Mouse (Mus musculus): ENCODE measurements around the gene Hjurp. TPM values are rescaled to one million over a fixed set of nuclear protein-coding genes. Genes with fewer than 3 reads are reported as not detected.

Hjurp gene
- total RNA-seq, 2 experiments from 2014 or later = 306 to 349 TPM

- no peak; the same call in 1 of the 2 replicates for ATAC-seq (replicated peaks; ENCODE audit: low FRiP score, poor library complexity, severe bottlenecking)
These were observed 63.5 kb downstream of the Hjurp start for GRCm38 (mm10) chr1:88213766-88214461.

GRCm38 (mm10) chr1:88213061-88213460, 64.4 kb downstream of the Hjurp start:
- no peak for ATAC-seq (replicated peaks; ENCODE audit: low FRiP score, poor library complexity, severe bottlenecking)

Other genes starting within 250 kb of the Hjurp start
- not detected in 2 replicates for gene Ugt1a10, start 222.2 kb downstream of the Hjurp start, total RNA-seq (2015; ENCODE audit: low replicate concordance)
- gene Ugt1a10, start 222.2 kb downstream of the Hjurp start, total RNA-seq (2017; ENCODE audit: low replicate concordance) = not detected in 2 replicates
- gene Ugt1a9, start 206.8 kb downstream of the Hjurp start, total RNA-seq (2015; ENCODE audit: low replicate concordance) = not detected in 2 replicates
- gene Ugt1a9, start 206.8 kb downstream of the Hjurp start, total RNA-seq (2017; ENCODE audit: low replicate concordance) = not detected in 2 replicates
- gene Ugt1a8, start 189.8 kb downstream of the Hjurp start, total RNA-seq (2015; ENCODE audit: low replicate concordance) = not detected in 2 replicates
- not detected in 2 replicates for gene Ugt1a8, start 189.8 kb downstream of the Hjurp start, total RNA-seq (2017; ENCODE audit: low replicate concordance)
- 4.0 and 7.5 TPM in 2 replicates for gene Ugt1a7c, start 182.6 kb downstream of the Hjurp start, total RNA-seq (2015; ENCODE audit: low replicate concordance)
- gene Ugt1a7c, start 182.6 kb downstream of the Hjurp start, total RNA-seq (2017; ENCODE audit: low replicate concordance) = 3.6 and 11.5 TPM in 2 replicates
- gene Ugt1a6b, start 174.4 kb downstream of the Hjurp start, total RNA-seq (2015; ENCODE audit: low replicate concordance) = not detected in 2 replicates
- gene Ugt1a6b, start 174.4 kb downstream of the Hjurp start, total RNA-seq (2017; ENCODE audit: low replicate concordance) = not detected in 2 replicates
- gene Ugt1a6a, start 142.8 kb downstream of the Hjurp start, total RNA-seq (2015; ENCODE audit: low replicate concordance) = 1.8 and 5.9 TPM in 2 replicates
- gene Ugt1a6a, start 142.8 kb downstream of the Hjurp start, total RNA-seq (2017; ENCODE audit: low replicate concordance) = 0.26 TPM in 1 of 2 replicates, not detected in the other
- 0.72 TPM in 1 of 2 replicates, not detected in the other for gene Ugt1a5, start 111.6 kb downstream of the Hjurp start, total RNA-seq (2015; ENCODE audit: low replicate concordance)
- gene Ugt1a5, start 111.6 kb downstream of the Hjurp start, total RNA-seq (2017; ENCODE audit: low replicate concordance) = not detected in 2 replicates
- 1.1 TPM in 1 of 2 replicates, not detected in the other for gene Ugt1a2, start 77.0 kb downstream of the Hjurp start, total RNA-seq (2015; ENCODE audit: low replicate concordance)
- not detected in 2 replicates for gene Ugt1a2, start 77.0 kb downstream of the Hjurp start, total RNA-seq (2017; ENCODE audit: low replicate concordance)
- 49.0 and 58.7 TPM in 2 replicates for gene Dnajb3, start 71.9 kb downstream of the Hjurp start, total RNA-seq (2015; ENCODE audit: low replicate concordance)
- 8.7 and 28.2 TPM in 2 replicates for gene Dnajb3, start 71.9 kb downstream of the Hjurp start, total RNA-seq (2017; ENCODE audit: low replicate concordance)
- gene Ugt1a1, start 65.7 kb downstream of the Hjurp start, total RNA-seq (2015; ENCODE audit: low replicate concordance) = 0.72 TPM in 1 of 2 replicates, not detected in the other
- 3.9 TPM in 1 of 2 replicates, not detected in the other for gene Ugt1a1, start 65.7 kb downstream of the Hjurp start, total RNA-seq (2017; ENCODE audit: low replicate concordance)
- gene Mroh2a, start 50.6 kb downstream of the Hjurp start, total RNA-seq (2015; ENCODE audit: low replicate concordance) = not detected in 2 replicates
- 0.30 and 0.64 TPM in 2 replicates for gene Mroh2a, start 50.6 kb downstream of the Hjurp start, total RNA-seq (2017; ENCODE audit: low replicate concordance)
- not detected in 2 replicates for gene Trpm8, start within 50 bp of the Hjurp start, total RNA-seq (2015; ENCODE audit: low replicate concordance)
- not detected in 2 replicates for gene Trpm8, start within 50 bp of the Hjurp start, total RNA-seq (2017; ENCODE audit: low replicate concordance)
- not detected in 2 replicates for gene Spp2, start 129.3 kb upstream of the Hjurp start, total RNA-seq (2015; ENCODE audit: low replicate concordance)
- not detected in 2 replicates for gene Spp2, start 129.3 kb upstream of the Hjurp start, total RNA-seq (2017; ENCODE audit: low replicate concordance)
- not detected in 2 replicates for gene Glrp1, start 232.4 kb upstream of the Hjurp start, total RNA-seq (2015; ENCODE audit: low replicate concordance)
- not detected in 2 replicates for gene Glrp1, start 232.4 kb upstream of the Hjurp start, total RNA-seq (2017; ENCODE audit: low replicate concordance)